Mouse (Mus musculus): ENCODE measurements around the gene Irf4. TPM values are rescaled to one million over a fixed set of nuclear protein-coding genes. Genes with fewer than 3 reads are reported as not detected.

The Irf4 gene
- polyA plus RNA-seq, 1 experiment from 2014 or later: 0.06 TPM

GRCm38 (mm10) chr13:30782419-30782818 is 33.4 kb downstream of the Irf4 start:
- no peaks in the 10 kb centered on the region for H3K9me3 ChIP-seq (ENCODE audit: control insufficient read depth, low read length)
- no peak overlapping the region for H3K27ac ChIP-seq (ENCODE audit: low read depth, low read length)
- DNase-seq (ENCODE audit: low spot score): no peak
- no peaks in the 10 kb centered on the region for H3K27me3 ChIP-seq (ENCODE audit: control insufficient read depth, insufficient read depth, low read length)
- H3K4me1 ChIP-seq (replicated peaks; ENCODE audit: control insufficient read depth, insufficient read depth, low read length): no peaks in the 10 kb centered on the region
- no peak overlapping the region for H3K4me3 ChIP-seq (ENCODE audit: low read depth, low read length)
- H3K4me2 ChIP-seq (replicated peaks; ENCODE audit: low read depth, low read length): no peak overlapping the region
- no peaks in the 10 kb centered on the region for H3K36me3 ChIP-seq (ENCODE audit: control insufficient read depth, insufficient read depth, low read length)
- ATAC-seq (ENCODE audit: low FRiP score): no peak
- WGBS: 47% methylated on average over 8 of the region's 8 CpGs
- H3K9ac ChIP-seq (ENCODE audit: low read depth, low read length): no peak overlapping the region

- no peak overlapping the region for H3K27ac ChIP-seq (ENCODE audit: low read depth, low read length)
- WGBS: 90% methylated on average over 4 of the region's 4 CpGs
- no peaks in the 10 kb centered on the region for H3K36me3 ChIP-seq (ENCODE audit: control insufficient read depth, insufficient read depth, low read length)
- H3K4me2 ChIP-seq (replicated peaks; ENCODE audit: low read depth, low read length): no peak overlapping the region
- DNase-seq (ENCODE audit: low spot score): no peak
- H3K4me3 ChIP-seq (ENCODE audit: low read depth, low read length): no peak overlapping the region
- no peaks in the 10 kb centered on the region for H3K4me1 ChIP-seq (replicated peaks; ENCODE audit: control insufficient read depth, insufficient read depth, low read length)
- no peaks in the 10 kb centered on the region for H3K9me3 ChIP-seq (ENCODE audit: control insufficient read depth, low read length)
- no peak for ATAC-seq (ENCODE audit: low FRiP score)
- no peaks in the 10 kb centered on the region for H3K27me3 ChIP-seq (ENCODE audit: control insufficient read depth, insufficient read depth, low read length)
- H3K9ac ChIP-seq (ENCODE audit: low read depth, low read length): no peak overlapping the region
Measured at GRCm38 (mm10) chr13:30785423-30786040, 36.5 kb downstream of the Irf4 start.

GRCm38 (mm10) chr13:30786235-30787035 is 37.4 kb downstream of the Irf4 start:
- Histone ChIP-seq H3K9ac (ENCODE audit: low read depth, low read length) (no peak overlapping the region), H3K27me3 (ENCODE audit: control insufficient read depth, insufficient read depth, low read length) (no peaks in the 10 kb centered on the region), H3K27ac (ENCODE audit: low read depth, low read length) (no peak overlapping the region), H3K4me2 (replicated peaks; ENCODE audit: low read depth, low read length) (no peak overlapping the region), H3K9me3 (ENCODE audit: control insufficient read depth, low read length) (no peaks in the 10 kb centered on the region), H3K36me3 (ENCODE audit: control insufficient read depth, insufficient read depth, low read length) (no peaks in the 10 kb centered on the region), H3K4me3 (ENCODE audit: low read depth, low read length) (no peak overlapping the region), H3K4me1 (replicated peaks; ENCODE audit: control insufficient read depth, insufficient read depth, low read length) (no peaks in the 10 kb centered on the region)
- no peak for DNase-seq (ENCODE audit: low spot score)
- 78% methylated on average over 5 of the region's 5 CpGs for WGBS
- ATAC-seq (ENCODE audit: low FRiP score): peak; percentile 31; the same call in 1 of the 2 replicates

- Histone ChIP-seq H3K4me3 (ENCODE audit: low read depth, low read length) (no peak overlapping the region), H3K4me2 (replicated peaks; ENCODE audit: low read depth, low read length) (no peak overlapping the region), H3K9ac (ENCODE audit: low read depth, low read length) (no peak overlapping the region), H3K27ac (ENCODE audit: low read depth, low read length) (no peak overlapping the region), H3K4me1 (replicated peaks; ENCODE audit: control insufficient read depth, insufficient read depth, low read length) (no peaks in the 10 kb centered on the region), H3K27me3 (ENCODE audit: control insufficient read depth, insufficient read depth, low read length) (no peaks in the 10 kb centered on the region), H3K36me3 (ENCODE audit: control insufficient read depth, insufficient read depth, low read length) (no peaks in the 10 kb centered on the region), H3K9me3 (ENCODE audit: control insufficient read depth, low read length) (no peaks in the 10 kb centered on the region)
- no peak for ATAC-seq (ENCODE audit: low FRiP score)
- DNase-seq (ENCODE audit: low spot score): no peak
- WGBS: 54% methylated on average over 2 of the region's 2 CpGs
Measured at GRCm38 (mm10) chr13:30787036-30787320, 38.0 kb downstream of the Irf4 start.

GRCm38 (mm10) chr13:30787556-30787955 is 38.5 kb downstream of the Irf4 start:
- H3K27me3 ChIP-seq (ENCODE audit: control insufficient read depth, insufficient read depth, low read length): no peaks in the 10 kb centered on the region
- H3K4me1 ChIP-seq (replicated peaks; ENCODE audit: control insufficient read depth, insufficient read depth, low read length): no peaks in the 10 kb centered on the region
- no peak overlapping the region for H3K9ac ChIP-seq (ENCODE audit: low read depth, low read length)
- no peak overlapping the region for H3K4me2 ChIP-seq (replicated peaks; ENCODE audit: low read depth, low read length)
- no peaks in the 10 kb centered on the region for H3K36me3 ChIP-seq (ENCODE audit: control insufficient read depth, insufficient read depth, low read length)
- no peak for DNase-seq (ENCODE audit: low spot score)
- H3K27ac ChIP-seq (ENCODE audit: low read depth, low read length): no peak overlapping the region
- WGBS: 86% methylated on average over 2 of the region's 2 CpGs
- ATAC-seq (ENCODE audit: low FRiP score): 0 out of 2 replicates have a peak, but pooled peaks have one; percentile 19
- H3K4me3 ChIP-seq (ENCODE audit: low read depth, low read length): no peak overlapping the region
- no peaks in the 10 kb centered on the region for H3K9me3 ChIP-seq (ENCODE audit: control insufficient read depth, low read length)

GRCm38 (mm10) chr13:30787960-30788359 is 38.9 kb downstream of the Irf4 start:
- DNase-seq (ENCODE audit: low spot score): no peak
- Histone ChIP-seq H3K36me3 (ENCODE audit: control insufficient read depth, insufficient read depth, low read length) (no peaks in the 10 kb centered on the region), H3K9me3 (ENCODE audit: control insufficient read depth, low read length) (no peaks in the 10 kb centered on the region), H3K9ac (ENCODE audit: low read depth, low read length) (no peak overlapping the region), H3K27ac (ENCODE audit: low read depth, low read length) (no peak overlapping the region), H3K27me3 (ENCODE audit: control insufficient read depth, insufficient read depth, low read length) (no peaks in the 10 kb centered on the region), H3K4me1 (replicated peaks; ENCODE audit: control insufficient read depth, insufficient read depth, low read length) (no peaks in the 10 kb centered on the region), H3K4me2 (replicated peaks; ENCODE audit: low read depth, low read length) (no peak overlapping the region), H3K4me3 (ENCODE audit: low read depth, low read length) (no peak overlapping the region)
- 91% methylated on average over 4 of the region's 4 CpGs for WGBS
- ATAC-seq (ENCODE audit: low FRiP score): no peak

- Histone ChIP-seq H3K4me1 (replicated peaks; ENCODE audit: control insufficient read depth, insufficient read depth, low read length) (no peaks in the 10 kb centered on the region), H3K4me3 (ENCODE audit: low read depth, low read length) (no peak overlapping the region), H3K27me3 (ENCODE audit: control insufficient read depth, insufficient read depth, low read length) (no peaks in the 10 kb centered on the region), H3K9me3 (ENCODE audit: control insufficient read depth, low read length) (no peaks in the 10 kb centered on the region), H3K27ac (ENCODE audit: low read depth, low read length) (no peak overlapping the region), H3K9ac (ENCODE audit: low read depth, low read length) (no peak overlapping the region), H3K36me3 (ENCODE audit: control insufficient read depth, insufficient read depth, low read length) (no peaks in the 10 kb centered on the region), H3K4me2 (replicated peaks; ENCODE audit: low read depth, low read length) (no peak overlapping the region)
- no peak for DNase-seq (ENCODE audit: low spot score)
- WGBS: 83% methylated on average over 3 of the region's 3 CpGs
- ATAC-seq (ENCODE audit: low FRiP score): no peak
Measured at GRCm38 (mm10) chr13:30788421-30788820, 39.4 kb downstream of the Irf4 start.

GRCm38 (mm10) chr13:30790016-30790415 is 41.0 kb downstream of the Irf4 start:
- H3K4me3 ChIP-seq (ENCODE audit: low read depth, low read length): no peak overlapping the region
- no peak overlapping the region for H3K4me2 ChIP-seq (replicated peaks; ENCODE audit: low read depth, low read length)
- H3K9me3 ChIP-seq (ENCODE audit: control insufficient read depth, low read length): no peaks in the 10 kb centered on the region
- no peaks in the 10 kb centered on the region for H3K27me3 ChIP-seq (ENCODE audit: control insufficient read depth, insufficient read depth, low read length)
- no peaks in the 10 kb centered on the region for H3K36me3 ChIP-seq (ENCODE audit: control insufficient read depth, insufficient read depth, low read length)
- DNase-seq (ENCODE audit: low spot score) (no peak), ATAC-seq (ENCODE audit: low FRiP score) (no peak)
- H3K9ac ChIP-seq (ENCODE audit: low read depth, low read length): no peak overlapping the region
- no peak overlapping the region for H3K27ac ChIP-seq (ENCODE audit: low read depth, low read length)
- WGBS: 71% methylated on average over 5 of the region's 5 CpGs
- H3K4me1 ChIP-seq (replicated peaks; ENCODE audit: control insufficient read depth, insufficient read depth, low read length): no peaks in the 10 kb centered on the region

GRCm38 (mm10) chr13:30792308-30792707 is 43.3 kb downstream of the Irf4 start:
- no peak overlapping the region for H3K4me2 ChIP-seq (replicated peaks; ENCODE audit: low read depth, low read length)
- H3K4me3 ChIP-seq (ENCODE audit: low read depth, low read length): no peak overlapping the region
- no peaks in the 10 kb centered on the region for H3K27me3 ChIP-seq (ENCODE audit: control insufficient read depth, insufficient read depth, low read length)
- ATAC-seq (ENCODE audit: low FRiP score) (no peak), DNase-seq (ENCODE audit: low spot score) (no peak)
- H3K4me1 ChIP-seq (replicated peaks; ENCODE audit: control insufficient read depth, insufficient read depth, low read length): no peaks in the 10 kb centered on the region
- H3K27ac ChIP-seq (ENCODE audit: low read depth, low read length): no peak overlapping the region
- no peak overlapping the region for H3K9ac ChIP-seq (ENCODE audit: low read depth, low read length)
- 89% methylated on average over 9 of the region's 9 CpGs for WGBS
- H3K9me3 ChIP-seq (ENCODE audit: control insufficient read depth, low read length): no peaks in the 10 kb centered on the region
- no peaks in the 10 kb centered on the region for H3K36me3 ChIP-seq (ENCODE audit: control insufficient read depth, insufficient read depth, low read length)
